Mouse (Mus musculus): ENCODE measurements at regions not wholly inside any gene's neighbourhood (a gene's known extent, or its start where the extent isn't known, plus 50 kb on each side); places are given as distances from the start of the nearest gene placed in this dataset.
"Not testable (repeated sequence)": the region's sequence is repeated elsewhere in the genome, so short reads cannot be mapped to it uniquely, and the experiment has no call there.

GRCm38 (mm10) chr11:23083811-23084210 is 76.5 kb downstream of the Fam161a start:
- TF ChIP-seq CTCF (conservative IDR thresholded peaks at IDR 0.05; ENCODE audit: low read length); POU5F1 (IDR thresholded peaks at IDR 0.05; ENCODE audit: borderline replicate concordance, low read length): not testable (repeated sequence)
